Mouse (Mus musculus) CD4-positive, CD25-positive, alpha-beta regulatory T cell, adult 2 months (primary cell): Measurements from ENCODE around the gene Ubqln1.
"Not testable (repeated sequence)": the region's sequence is repeated elsewhere in the genome, so short reads cannot be mapped to it uniquely, and the experiment has no call there.

ENCODE experiments used
- DNase-seq: peaks from one replicate; pipeline ENCODE4 v3.0.0-alpha.2; 2012; ENCODE audit warnings: low read depth, low spot score

Gene Ubqln1

DNA sequence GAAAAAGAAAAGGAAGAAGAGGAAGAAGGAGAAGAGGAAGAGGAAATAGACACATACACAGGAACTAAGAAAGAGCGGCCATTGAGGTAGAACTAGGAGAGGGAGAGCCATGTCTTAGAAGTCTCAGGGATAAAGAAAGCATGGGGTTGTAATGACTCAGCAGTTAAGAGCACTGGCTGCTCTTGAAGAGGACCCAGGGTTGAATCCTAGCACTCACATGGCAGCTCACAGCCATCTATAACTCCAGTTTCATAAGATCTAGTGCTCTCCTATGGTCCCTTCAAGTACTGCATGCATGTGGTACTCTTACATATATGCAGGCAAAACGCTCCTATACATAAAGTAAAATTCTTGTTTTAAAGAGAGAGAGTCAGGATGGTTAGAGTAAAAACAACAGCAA lies 59.4 kb downstream of the Ubqln1 start:
- DNase-seq: peak; percentile 19

DNA sequence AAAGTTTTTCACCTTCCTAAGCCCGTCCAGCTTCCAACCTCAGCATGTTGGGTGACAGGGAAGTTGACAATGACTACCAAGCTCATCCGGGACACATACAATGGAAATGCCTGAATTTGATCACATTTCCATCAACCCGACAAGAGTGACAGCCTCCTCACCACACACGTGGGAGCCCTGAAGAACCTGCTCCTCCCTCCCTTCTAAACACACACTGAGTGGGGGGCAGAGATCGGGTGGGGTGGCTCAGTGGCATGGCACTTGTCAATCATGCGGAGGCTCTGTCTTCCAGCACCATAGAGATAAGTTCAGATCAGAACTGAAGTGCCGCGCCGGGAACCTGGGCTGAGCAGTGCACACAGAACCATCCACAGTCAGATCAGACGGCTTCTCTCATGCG lies 65.0 kb downstream of the Ubqln1 start:
- no peak for DNase-seq

DNA sequence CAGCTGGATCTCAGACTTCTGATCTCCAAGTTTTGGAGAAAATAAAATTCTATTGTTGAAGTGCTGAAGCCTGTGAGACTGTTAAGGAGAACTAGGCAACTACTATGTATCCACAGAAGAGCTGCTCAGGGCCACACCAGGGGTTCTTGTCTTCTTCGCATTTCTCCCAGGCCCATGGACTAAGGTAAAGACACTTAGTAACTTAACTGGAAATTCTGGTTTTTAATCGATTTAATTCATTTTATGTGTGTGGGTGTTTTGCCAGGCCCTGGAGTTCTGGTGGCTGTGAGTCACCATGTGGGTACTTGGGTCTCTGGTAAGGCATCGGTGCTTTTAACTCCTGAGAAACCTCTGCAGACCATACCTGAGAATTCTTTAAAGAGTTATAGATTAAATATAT lies 65.8 kb downstream of the Ubqln1 start:
- DNase-seq: no peak

DNA sequence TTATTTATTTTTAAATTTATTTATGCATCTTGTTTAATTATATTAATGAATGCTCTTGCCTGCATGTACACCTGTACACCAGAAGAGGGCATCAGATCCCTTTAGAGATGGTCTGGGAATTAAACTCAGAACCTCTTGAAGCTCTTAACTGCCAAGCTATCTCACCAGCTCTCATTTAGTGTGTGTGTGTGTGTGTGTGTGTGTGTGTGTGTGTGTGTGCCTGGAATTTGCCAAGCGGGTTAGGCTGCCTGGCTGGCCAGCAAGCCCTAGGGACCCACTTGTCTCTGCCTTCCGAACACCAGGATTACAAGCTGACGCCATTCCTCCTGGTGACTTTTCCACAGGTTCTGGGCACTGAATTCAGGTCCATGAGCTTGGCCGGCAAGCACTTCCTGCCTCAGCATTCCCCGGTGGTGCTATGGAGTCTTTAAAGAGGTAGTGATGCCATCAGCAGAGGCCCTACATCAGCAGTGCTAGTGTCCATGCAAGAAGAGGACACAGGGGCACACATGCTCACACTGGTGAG lies 66.4 kb downstream of the Ubqln1 start:
- peak; percentile 56 for DNase-seq

DNA sequence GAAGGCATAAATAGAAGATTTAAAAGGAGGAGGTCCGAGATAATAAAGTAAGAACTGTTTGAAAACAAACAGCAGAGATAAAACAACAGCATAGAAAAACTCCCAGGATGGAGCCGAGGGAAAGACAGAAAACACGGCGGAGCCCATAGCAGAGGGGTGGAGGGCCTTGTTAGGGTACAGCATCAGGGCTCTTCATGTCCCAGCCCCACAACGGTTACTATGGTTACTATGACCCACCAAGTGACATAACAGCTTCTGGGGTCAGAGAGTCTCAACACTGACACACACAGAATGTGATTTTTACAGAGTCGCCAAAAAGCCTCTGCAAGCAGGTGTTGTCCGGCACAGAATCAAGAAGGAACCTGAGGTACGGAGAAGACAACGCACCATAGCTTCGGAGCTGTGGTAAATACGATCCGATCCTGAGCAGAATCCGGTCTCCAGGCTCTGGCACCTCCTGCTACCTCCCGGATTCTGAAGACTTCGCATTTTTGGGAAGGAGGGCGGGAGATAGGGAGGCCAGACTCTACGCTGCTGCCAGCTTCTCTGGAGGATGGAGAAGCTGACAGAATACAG lies 67.1 kb downstream of the Ubqln1 start:
- peak; percentile 51 for DNase-seq

DNA sequence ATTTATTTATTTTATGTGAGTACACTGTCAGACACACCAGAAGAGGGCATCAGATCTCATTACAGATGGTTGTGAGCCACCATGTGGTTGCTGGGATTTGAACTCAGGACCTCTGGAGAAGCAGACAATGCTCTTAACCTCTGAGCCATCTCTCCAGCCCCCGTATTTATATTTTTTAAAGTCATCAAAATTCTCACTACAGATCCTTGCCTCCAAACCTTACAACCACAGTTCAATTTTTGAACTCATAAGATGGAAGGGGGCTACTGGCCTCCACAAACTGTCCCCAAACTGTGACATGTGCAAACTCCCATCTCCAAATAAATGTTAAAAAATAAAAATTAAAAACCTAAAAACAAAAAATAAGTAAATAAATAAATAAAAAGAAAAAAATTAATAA lies 67.7 kb downstream of the Ubqln1 start:
- DNase-seq: no peak

DNA sequence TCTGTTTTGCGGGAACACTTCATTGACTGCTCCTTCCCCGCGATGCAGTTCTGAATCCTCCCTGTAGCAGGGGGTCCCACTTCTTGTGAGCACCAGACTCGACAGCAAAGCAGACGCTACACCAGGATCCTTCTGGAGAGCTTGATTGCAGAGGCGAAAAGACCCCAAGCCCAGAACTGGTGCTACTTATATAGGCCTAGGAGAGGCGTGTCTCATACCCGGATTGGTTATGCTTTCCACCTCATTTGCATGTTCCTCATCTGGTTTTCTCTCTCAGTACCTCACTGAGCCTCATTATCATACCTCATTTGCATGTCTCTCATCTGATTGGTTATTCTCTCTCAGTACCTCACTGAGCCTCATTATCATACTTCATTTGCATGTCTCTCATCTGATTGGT lies 68.8 kb downstream of the Ubqln1 start:
- not testable (repeated sequence) for DNase-seq

DNA sequence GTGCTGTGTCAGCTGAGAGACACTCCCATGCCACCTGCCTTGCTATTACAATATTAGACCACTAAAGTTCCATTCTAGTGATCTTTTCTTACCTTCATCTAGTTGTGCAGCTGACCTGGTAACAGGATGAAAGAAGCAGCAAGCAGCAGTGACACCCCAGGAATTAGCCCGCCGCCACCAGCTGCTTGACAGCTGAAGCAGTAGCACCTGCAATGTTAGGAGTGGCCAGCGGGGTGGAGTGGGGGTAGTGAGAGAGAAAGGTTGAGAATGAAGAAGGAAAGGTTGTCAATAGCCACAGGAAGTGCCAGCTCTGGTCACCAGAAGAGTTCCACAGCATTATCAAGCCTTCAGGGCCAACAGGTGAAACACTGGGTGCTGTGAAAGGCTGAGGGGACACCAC lies 83.8 kb downstream of the Ubqln1 start:
- peak; percentile 24 for DNase-seq

DNA sequence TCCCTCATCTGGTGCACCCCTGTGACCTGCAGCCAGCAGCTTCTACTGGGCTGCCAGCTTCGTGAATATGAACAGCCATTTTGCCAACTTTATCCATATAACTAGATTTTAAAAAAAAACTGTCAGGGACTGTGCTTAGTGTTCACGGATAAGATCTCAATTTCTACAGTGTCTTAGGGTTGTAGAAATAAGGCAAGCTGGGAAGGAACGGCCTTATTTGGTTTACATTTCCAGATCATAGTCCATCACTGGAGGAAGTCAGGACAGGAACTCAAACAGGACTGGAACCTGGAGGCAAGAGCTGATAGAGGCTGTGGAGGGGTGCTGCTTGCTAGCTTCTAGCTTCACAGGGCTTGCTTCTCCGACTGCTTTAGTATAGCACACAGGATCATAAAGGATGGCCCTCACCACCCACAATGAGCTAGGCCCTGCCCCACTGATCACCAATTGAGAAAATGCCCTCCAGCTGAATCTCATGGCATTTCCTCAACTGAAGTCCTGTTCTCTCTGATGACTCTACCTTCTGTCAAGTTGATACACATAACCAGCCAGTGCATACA lies 85.7 kb downstream of the Ubqln1 start:
- peak; percentile 24 for DNase-seq

DNA sequence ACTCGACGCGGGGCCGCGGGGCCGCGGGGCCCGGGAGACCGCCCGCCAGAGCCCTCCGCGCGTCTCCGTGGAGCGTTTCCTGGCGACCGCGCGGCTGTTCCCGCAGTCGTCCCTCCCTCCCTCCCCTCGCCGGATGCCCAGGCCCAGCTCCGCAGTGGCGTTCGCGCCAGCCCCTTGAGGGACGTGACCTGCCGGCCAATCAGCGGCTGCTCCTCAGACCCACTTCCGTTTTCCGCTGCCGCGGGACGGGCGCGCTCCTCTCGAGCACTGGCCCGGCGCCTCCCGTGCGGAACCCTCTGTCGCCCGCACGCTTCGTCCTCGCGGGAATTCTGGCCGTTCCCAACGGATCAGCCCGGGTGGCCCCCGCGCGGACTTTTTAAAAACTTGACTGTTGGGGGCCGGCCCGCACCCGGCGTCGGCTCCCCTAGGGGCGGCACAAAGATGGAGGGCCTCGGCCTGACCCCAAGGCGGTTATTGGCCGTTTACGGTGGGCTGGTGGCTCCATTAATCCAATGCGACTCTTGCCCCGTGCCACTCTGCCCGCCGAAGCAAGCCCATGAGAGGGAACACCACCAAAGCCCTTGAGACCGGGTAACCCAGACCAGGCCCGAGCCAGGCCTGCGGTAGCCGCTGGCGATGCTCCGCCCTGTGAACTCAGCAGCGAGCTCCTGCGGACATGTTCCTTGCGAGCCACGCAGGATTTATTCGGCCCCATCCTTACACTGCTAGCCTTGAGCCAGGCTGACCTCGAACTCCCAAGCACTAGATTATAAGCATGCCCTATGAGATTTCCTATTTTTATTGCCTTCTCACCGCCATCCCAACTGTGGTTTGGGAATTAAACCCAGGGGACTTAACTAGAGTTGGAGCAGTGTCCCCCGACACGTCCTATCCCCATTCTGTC lies 86.4 kb downstream of the Ubqln1 start:
- DNase-seq: peak; percentile 97

DNA sequence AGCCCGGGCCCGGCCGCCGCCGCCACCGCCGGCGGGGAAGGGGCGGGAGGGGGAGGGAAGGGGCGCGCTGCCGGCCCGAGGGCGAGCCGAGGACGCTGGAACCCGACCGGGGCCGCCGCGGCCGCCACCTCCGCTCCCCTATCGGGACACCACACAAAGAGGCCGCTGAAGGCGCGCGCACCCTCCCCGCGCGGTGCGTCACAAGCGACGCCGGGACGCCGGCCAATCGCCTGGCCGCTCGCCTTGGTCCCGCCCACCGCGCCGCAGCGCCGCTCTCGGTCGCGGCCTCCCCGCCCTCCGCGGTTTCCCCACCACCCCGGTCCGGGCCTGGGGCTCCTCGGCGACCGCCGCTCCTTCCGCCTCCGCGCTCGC lies 87.1 kb downstream of the Ubqln1 start, which contains the start of gene Hnrnpa0:
Gene Hnrnpa0, minus strand, starts transcription at position 161 of the 372 bp plus-strand sequence.
- DNase-seq: peak; percentile 98

DNA sequence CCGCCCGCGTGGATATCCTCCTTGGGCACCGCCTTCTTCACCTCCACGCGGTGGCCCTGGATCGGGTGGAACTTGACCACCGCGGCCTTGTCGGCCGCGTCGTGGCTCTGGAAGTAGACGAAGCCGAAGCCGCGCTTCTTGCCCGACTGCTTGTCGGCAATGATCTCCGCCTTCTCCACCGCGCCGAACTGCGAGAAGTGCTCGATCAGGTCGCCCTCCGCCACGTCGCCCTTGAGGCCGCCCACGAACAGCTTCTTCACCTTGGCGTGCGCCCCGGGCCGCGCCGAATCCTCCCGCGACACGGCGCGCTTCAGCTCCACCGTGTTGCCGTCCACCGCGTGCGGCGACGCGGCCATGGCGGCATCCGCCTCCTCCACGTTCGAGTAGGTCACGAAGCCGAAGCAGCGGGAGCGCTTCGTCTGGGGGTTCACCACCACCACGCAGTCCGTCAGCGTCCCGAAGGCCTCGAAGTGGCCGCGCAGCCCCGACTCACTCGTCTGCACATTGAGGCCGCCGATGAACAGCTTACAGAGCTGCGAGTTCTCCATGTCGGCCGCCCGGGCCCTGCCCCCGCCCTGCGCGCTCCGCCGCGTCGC lies 87.6 kb downstream of the Ubqln1 start:
- DNase-seq: peak; percentile 80

DNA sequence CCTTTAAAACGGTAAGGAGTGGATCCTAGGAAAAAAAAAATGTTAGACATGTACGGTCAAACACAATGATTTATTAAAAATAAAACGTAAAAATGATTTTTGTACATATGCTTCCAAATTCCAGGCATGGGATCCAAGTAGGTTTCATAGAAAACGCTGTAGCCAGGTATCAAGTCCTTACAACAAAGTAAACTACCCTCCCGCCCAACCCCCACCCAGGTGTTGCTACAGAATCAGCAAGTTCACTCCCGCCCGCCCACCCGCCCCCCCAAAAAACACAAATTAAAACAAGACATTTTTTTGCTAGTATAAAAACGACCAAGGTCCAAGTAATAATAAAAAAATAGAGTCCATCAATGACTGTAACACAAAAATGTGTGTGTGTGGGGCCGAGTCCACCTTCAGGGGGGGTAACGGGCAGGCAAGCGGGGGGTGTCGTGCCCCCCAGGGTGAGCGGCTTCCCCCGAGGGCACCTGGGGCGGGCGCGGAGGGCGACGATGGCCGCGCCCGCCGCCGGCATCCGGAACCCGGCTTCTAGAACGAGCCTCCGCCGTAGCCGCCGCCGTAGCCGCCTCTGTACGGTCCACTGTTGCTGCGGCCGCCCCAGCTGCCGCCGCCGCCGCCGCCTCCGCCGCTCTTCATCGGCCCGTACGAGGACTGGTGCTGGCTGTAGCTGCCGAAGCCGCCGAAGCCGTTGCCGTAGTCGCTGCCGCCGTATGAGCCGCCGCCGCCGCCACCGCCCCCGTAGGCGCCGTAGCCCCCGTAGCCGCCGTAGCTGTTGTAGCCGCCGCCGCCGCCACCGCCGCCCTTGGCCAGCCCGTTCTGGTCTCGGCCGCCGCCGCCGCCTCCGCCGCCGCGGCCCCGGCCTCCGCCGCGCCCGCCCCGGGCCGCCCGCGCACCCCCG lies 88.3 kb downstream of the Ubqln1 start:
- peak; percentile 61 for DNase-seq
